Mouse (Mus musculus): ENCODE measurements around the gene Ric8a. TPM values are rescaled to one million over a fixed set of nuclear protein-coding genes. Genes with fewer than 3 reads are reported as not detected.

Gene Ric8a
- polyA plus RNA-seq, 1 experiment from 2014 or later: 42.7 TPM

DNA sequence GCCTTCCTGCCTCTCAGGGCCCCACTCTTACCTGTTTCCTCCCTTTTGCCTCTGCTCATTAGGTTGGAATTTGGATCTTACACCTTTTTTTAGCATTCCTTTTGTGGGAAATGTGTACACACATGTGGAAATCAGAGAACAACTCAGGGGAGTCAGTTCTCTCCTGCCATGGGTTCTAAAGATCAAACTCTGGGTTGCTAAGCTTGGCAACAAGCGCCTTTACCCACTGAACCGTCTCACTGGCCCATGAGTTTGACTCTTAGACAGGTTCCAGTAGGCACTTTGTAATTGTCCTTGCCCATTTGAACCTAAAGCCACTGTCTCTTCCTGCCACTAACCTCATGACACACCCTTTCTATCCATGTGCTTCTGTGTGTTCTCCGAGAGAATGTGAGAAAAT lies 37.9 kb downstream of the Ric8a start:
- Histone ChIP-seq H3K9ac (no peak overlapping the region), H3K4me2 (no peak overlapping the region), H3K36me3 (peaks cover 75% of the 10 kb centered on the region), H3K4me1 (replicated peaks) (peaks cover 5% of the 10 kb centered on the region; the same call in 1 of the 2 replicates), H3K4me3 (no peak overlapping the region), H3K27ac (ENCODE audit: poor library complexity, severe bottlenecking) (no peak overlapping the region), H3K27me3 (replicated peaks) (no peaks in the 10 kb centered on the region), H3K9me3 (replicated peaks) (no peaks in the 10 kb centered on the region)
- WGBS: 94% methylated on average over 3 of the region's 3 CpGs
- no peak for ATAC-seq (ENCODE audit: insufficient number of reproducible peaks, low FRiP score)

DNA sequence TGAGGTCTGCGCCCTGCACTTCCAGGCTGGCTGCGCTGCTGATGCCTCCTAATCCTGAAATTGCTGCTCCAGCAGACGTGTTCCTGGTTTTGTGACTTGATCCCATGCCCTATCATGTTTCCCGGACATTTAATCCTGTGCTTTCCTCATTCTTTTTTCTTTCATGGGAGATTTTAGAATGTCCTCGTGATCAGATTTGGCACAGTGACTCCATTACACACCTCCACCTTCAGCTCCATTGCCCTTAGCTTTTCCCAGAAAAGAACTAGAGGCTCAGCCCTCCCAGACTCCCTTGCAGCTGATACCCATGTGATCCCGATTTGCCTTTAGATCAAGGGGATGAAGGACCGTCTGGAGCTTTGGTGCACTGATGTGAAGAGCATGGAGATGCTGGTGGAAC lies 41.1 kb downstream of the Ric8a start:
- WGBS: 88% methylated on average over 7 of the region's 7 CpGs
- H3K9ac ChIP-seq: no peak overlapping the region
- H3K4me2 ChIP-seq: no peak overlapping the region
- no peaks in the 10 kb centered on the region for H3K27me3 ChIP-seq (replicated peaks)
- H3K36me3 ChIP-seq: peaks cover 55% of the 10 kb centered on the region
- no peaks in the 10 kb centered on the region for H3K9me3 ChIP-seq (replicated peaks)
- no peak overlapping the region for H3K4me3 ChIP-seq
- no peak overlapping the region for H3K27ac ChIP-seq (ENCODE audit: poor library complexity, severe bottlenecking)
- no peak for ATAC-seq (ENCODE audit: insufficient number of reproducible peaks, low FRiP score)
- H3K4me1 ChIP-seq (replicated peaks): peaks cover 20% of the 10 kb centered on the region

- Histone ChIP-seq H3K27ac (ENCODE audit: poor library complexity, severe bottlenecking) (0 out of 2 replicates have a peak overlapping the region, but pooled peaks have one; percentile 9), H3K9me3 (replicated peaks) (no peaks in the 10 kb centered on the region), H3K36me3 (peaks cover 45% of the 10 kb centered on the region), H3K4me3 (no peak overlapping the region), H3K4me2 (no peak overlapping the region), H3K9ac (no peak overlapping the region), H3K27me3 (replicated peaks) (0 out of 2 replicates have a peak, but pooled peaks cover 1% of the 10 kb centered on the region), H3K4me1 (replicated peaks) (peaks cover 20% of the 10 kb centered on the region)
- WGBS: 67% methylated on average over 3 of the region's 3 CpGs
- ATAC-seq (ENCODE audit: insufficient number of reproducible peaks, low FRiP score): no peak
Measured at GRCm38 (mm10) chr7:140899121-140899520, 42.4 kb downstream of the Ric8a start.

- peak within 1 kb of the TSS; percentile 20 for H3K4me3 ChIP-seq
Measured at GRCm38 (mm10) chr7:140900220-140900619, 43.5 kb downstream of the Ric8a start, which contains the start of gene Cox8b. TSS of gene Cox8b (minus strand) at chr7:140900446.

DNA sequence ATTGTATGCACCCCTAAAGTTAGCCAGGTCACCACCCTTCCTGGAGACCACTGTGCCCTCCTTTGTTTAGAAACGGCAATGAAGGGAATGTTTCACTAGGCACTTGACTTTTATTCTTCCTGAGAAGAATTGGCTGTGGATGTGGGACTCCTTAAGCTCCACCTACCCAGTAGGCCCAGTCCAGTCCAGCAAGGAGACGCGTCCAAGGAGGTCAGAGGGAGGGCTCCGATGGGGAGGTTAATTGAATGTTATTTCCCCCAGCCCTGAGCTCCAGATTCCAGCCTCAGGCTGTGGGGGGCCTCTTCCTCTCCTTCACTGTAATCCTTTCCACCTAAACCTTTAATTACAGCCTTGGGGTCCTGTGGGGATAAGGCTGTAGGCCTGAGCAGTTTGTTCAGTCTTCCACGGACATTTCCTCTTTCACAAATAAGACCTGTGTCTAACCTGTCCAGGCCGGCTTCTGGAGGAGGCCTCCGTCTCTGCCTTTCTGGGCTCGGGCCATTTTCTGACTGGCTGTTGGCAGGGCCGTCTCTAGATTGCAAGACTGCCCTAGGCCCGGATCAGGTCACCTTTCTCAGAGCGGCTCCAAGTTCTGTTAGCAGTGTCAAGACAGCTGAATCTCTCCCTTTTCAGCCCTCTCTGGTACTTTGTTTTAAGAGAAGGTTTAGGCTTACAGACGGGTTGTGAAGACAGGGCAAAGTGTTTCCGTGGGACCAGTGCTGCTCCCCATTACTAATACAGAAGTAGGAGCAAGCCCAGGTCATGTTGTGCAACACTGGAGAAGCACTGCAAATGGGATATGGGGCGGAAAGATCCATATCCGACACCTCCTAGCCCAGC lies 45.5 kb downstream of the Ric8a start:
- 81% methylated on average over 15 of the region's 15 CpGs for WGBS
- no peak for ATAC-seq (ENCODE audit: insufficient number of reproducible peaks, low FRiP score)
- H3K4me3 ChIP-seq: no peak overlapping the region
- H3K27ac ChIP-seq (ENCODE audit: poor library complexity, severe bottlenecking): no peak overlapping the region
- H3K4me1 ChIP-seq (replicated peaks): peaks cover 20% of the 10 kb centered on the region
- H3K27me3 ChIP-seq (replicated peaks): 0 out of 2 replicates have a peak, but pooled peaks cover 4% of the 10 kb centered on the region
- H3K9ac ChIP-seq: no peak overlapping the region
- no peaks in the 10 kb centered on the region for H3K9me3 ChIP-seq (replicated peaks)
- no peak overlapping the region for H3K4me2 ChIP-seq
- peaks cover 21% of the 10 kb centered on the region for H3K36me3 ChIP-seq

More at GRCm38 (mm10) chr7:140900220-140900619, 43.5 kb downstream of the Ric8a start, which contains the start of gene Cox8b:
- no peaks in the 10 kb centered on the region for H3K9me3 ChIP-seq (replicated peaks)
- peak within 1 kb of the TSS; percentile 52 for H3K9ac ChIP-seq
- H3K36me3 ChIP-seq: peaks cover 36% of the 10 kb centered on the region
- no peak for ATAC-seq (ENCODE audit: insufficient number of reproducible peaks, low FRiP score)
- WGBS: 52% methylated on average over 10 of the region's 10 CpGs
- H3K4me1 ChIP-seq (replicated peaks): peaks cover 20% of the 10 kb centered on the region
- H3K4me2 ChIP-seq: peak within 1 kb of the TSS; percentile 57
- peak within 1 kb of the TSS; percentile 71 for H3K27ac ChIP-seq (ENCODE audit: poor library complexity, severe bottlenecking)
- H3K27me3 ChIP-seq (replicated peaks): 0 out of 2 replicates have a peak, but pooled peaks cover 4% of the 10 kb centered on the region

GRCm38 (mm10) chr7:140903212-140903611 lies 46.5 kb downstream of the Ric8a start:
- Histone ChIP-seq H3K4me3 (no peak overlapping the region), H3K4me1 (replicated peaks) (peaks cover 20% of the 10 kb centered on the region), H3K4me2 (no peak overlapping the region), H3K9me3 (replicated peaks) (no peaks in the 10 kb centered on the region), H3K27me3 (replicated peaks) (0 out of 2 replicates have a peak, but pooled peaks cover 4% of the 10 kb centered on the region), H3K36me3 (peaks cover 12% of the 10 kb centered on the region), H3K9ac (0 out of 2 replicates have a peak overlapping the region, but pooled peaks have one; percentile 32), H3K27ac (ENCODE audit: poor library complexity, severe bottlenecking) (no peak overlapping the region)
- peak; percentile 34; the same call in 1 of the 2 replicates for ATAC-seq (ENCODE audit: insufficient number of reproducible peaks, low FRiP score)
- 27% methylated on average over 13 of the region's 13 CpGs for WGBS

- WGBS: 46% methylated on average over 2 of the region's 2 CpGs
- Histone ChIP-seq H3K4me3 (no peak overlapping the region), H3K27me3 (replicated peaks) (0 out of 2 replicates have a peak, but pooled peaks cover 4% of the 10 kb centered on the region), H3K4me2 (no peak overlapping the region), H3K27ac (ENCODE audit: poor library complexity, severe bottlenecking) (no peak overlapping the region), H3K4me1 (replicated peaks) (peaks cover 5% of the 10 kb centered on the region; the same call in 1 of the 2 replicates), H3K36me3 (no peaks in the 10 kb centered on the region), H3K9ac (no peak overlapping the region), H3K9me3 (replicated peaks) (no peaks in the 10 kb centered on the region)
- ATAC-seq (ENCODE audit: insufficient number of reproducible peaks, low FRiP score): no peak
Measured at GRCm38 (mm10) chr7:140905642-140906081, 48.9 kb downstream of the Ric8a start.

- Histone ChIP-seq H3K4me3 (no peak overlapping the region), H3K27ac (ENCODE audit: poor library complexity, severe bottlenecking) (no peak overlapping the region), H3K27me3 (replicated peaks) (0 out of 2 replicates have a peak, but pooled peaks cover 7% of the 10 kb centered on the region), H3K9ac (no peak overlapping the region), H3K9me3 (replicated peaks) (no peaks in the 10 kb centered on the region), H3K4me1 (replicated peaks) (no peaks in the 10 kb centered on the region), H3K4me2 (no peak overlapping the region), H3K36me3 (no peaks in the 10 kb centered on the region)
- no peak for ATAC-seq (ENCODE audit: insufficient number of reproducible peaks, low FRiP score)
- WGBS: 75% methylated on average over 13 of the region's 13 CpGs
Measured at GRCm38 (mm10) chr7:140907131-140907530, 50.4 kb downstream of the Ric8a start.

DNA sequence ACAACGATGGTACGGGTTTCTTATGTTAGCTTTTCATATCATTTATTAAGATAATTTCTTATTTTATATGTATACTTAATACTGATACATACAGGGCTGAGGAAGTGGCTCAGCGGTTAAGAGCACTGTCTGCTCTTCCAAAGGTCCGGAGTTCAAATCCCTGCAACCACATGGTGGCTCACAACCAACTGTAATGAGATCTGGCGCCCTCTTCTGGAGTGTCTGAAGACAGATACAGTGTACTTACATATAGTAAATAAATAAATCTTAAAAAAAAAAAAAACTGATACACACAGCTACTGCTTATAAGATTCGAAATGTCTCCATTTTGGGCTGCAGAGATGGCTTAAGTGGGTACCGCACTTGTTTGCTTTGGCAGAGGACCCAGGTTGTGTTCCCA lies 50.9 kb downstream of the Ric8a start:
- ATAC-seq (ENCODE audit: insufficient number of reproducible peaks, low FRiP score): no peak
- Histone ChIP-seq H3K9me3 (replicated peaks) (no peaks in the 10 kb centered on the region), H3K4me3 (no peak overlapping the region), H3K9ac (no peak overlapping the region), H3K4me2 (no peak overlapping the region), H3K27me3 (replicated peaks) (0 out of 2 replicates have a peak, but pooled peaks cover 11% of the 10 kb centered on the region), H3K36me3 (no peaks in the 10 kb centered on the region), H3K27ac (ENCODE audit: poor library complexity, severe bottlenecking) (no peak overlapping the region), H3K4me1 (replicated peaks) (no peaks in the 10 kb centered on the region)
- WGBS: 77% methylated on average over 7 of the region's 7 CpGs

- 47% methylated on average over 7 of the region's 7 CpGs for WGBS
- Histone ChIP-seq H3K27ac (ENCODE audit: poor library complexity, severe bottlenecking) (no peak overlapping the region), H3K9me3 (replicated peaks) (no peaks in the 10 kb centered on the region), H3K9ac (no peak overlapping the region), H3K27me3 (replicated peaks) (0 out of 2 replicates have a peak, but pooled peaks cover 16% of the 10 kb centered on the region), H3K36me3 (no peaks in the 10 kb centered on the region), H3K4me2 (no peak overlapping the region), H3K4me1 (replicated peaks) (no peaks in the 10 kb centered on the region), H3K4me3 (no peak overlapping the region)
- ATAC-seq (ENCODE audit: insufficient number of reproducible peaks, low FRiP score): no peak
Measured at GRCm38 (mm10) chr7:140908181-140908580, 51.4 kb downstream of the Ric8a start.

DNA sequence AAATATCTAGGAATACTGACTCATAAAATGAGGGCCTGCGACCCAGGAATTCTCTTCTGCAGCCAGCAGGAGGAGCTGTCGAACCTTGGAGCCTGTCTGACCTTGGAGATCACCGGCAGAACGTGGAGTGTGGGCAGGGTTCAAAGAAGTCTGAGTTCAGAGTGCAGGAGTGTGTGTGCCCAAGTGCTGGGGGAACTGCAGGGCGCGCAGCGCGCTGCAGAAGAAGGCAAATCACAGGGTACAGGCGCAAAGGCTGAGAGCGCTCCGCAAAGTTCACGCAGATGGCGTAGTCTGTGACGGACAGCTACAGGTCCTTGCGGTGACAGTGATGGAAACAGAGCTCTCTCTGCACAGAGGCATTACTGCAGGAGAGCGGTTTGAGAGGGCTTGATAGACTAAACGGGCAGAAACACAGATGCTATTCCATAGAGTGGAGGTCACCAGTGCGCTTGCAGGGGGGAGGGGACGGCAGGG lies 51.9 kb downstream of the Ric8a start:
- Histone ChIP-seq H3K27ac (ENCODE audit: poor library complexity, severe bottlenecking) (no peak overlapping the region), H3K27me3 (replicated peaks) (0 out of 2 replicates have a peak, but pooled peaks cover 16% of the 10 kb centered on the region), H3K9me3 (replicated peaks) (no peaks in the 10 kb centered on the region), H3K4me1 (replicated peaks) (no peaks in the 10 kb centered on the region), H3K36me3 (no peaks in the 10 kb centered on the region), H3K9ac (peak overlapping the region; percentile 67), H3K4me3 (peak overlapping the region; percentile 48), H3K4me2 (peak overlapping the region; percentile 82)
- WGBS: 2% methylated on average over 19 of the region's 19 CpGs
- ATAC-seq (ENCODE audit: insufficient number of reproducible peaks, low FRiP score): peak; percentile 74
